Mouse (Mus musculus) hindlimb bud, embryonic 11.5 days (tissue): Measurements from ENCODE around the gene Cacna1h.

Experiments used
- DNase-seq: peaks from one replicate; pipeline ENCODE4 v3.0.0-alpha.2; 2012; ENCODE audit warnings: low read depth, low spot score; ENCODE audit errors: extremely low spot score

Gene Cacna1h

GRCm38 (mm10) chr17:25447865-25448264 is 14.3 kb upstream of the Cacna1h start:
- no peak for DNase-seq

- DNase-seq, result no peak
These were observed 12.3 kb upstream of the Cacna1h start for GRCm38 (mm10) chr17:25445841-25446240.

DNA sequence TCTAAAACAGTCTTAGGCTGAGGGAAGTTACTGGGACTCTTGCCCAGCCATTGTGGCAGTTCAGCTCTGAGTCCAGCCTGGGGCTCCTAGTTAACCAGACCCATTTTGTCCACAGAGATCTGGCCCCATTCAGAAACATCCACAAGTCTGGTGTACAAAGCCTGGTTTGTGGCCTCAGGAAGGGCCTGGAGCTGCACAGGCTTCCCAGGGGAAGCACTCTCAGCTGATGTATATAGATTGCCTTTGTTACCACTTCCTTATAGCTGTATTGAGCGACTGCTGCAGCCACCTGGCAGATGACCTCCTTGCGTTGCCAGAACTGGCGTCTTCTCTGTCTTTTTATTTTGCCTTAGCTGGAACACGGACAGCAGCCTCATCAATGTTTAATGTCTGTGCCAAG is 11.5 kb upstream of the Cacna1h start:
- DNase-seq, result no peak

GRCm38 (mm10) chr17:25442889-25443288 is 9.3 kb upstream of the Cacna1h start:
- no peak for DNase-seq

DNA sequence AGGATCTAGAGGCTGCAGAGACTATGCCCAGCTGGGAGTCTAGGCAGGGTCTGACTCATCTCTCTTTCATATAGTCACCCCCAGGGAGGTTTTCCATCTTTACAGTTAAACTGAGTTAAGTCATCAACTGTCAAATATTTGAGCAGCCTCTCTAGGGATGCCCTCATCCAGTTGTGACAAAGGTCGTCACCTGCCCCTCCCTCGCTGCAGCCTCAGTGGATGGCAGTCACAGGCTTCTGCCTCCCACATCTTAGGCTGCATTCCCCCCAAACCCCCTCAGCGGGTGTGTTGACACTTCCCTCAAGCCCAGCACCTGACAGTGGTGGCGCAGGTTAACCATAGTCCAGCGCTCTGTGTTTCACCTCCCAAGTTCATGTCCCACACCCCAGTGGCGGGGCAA is 7.8 kb upstream of the Cacna1h start:
- no peak for DNase-seq

DNA sequence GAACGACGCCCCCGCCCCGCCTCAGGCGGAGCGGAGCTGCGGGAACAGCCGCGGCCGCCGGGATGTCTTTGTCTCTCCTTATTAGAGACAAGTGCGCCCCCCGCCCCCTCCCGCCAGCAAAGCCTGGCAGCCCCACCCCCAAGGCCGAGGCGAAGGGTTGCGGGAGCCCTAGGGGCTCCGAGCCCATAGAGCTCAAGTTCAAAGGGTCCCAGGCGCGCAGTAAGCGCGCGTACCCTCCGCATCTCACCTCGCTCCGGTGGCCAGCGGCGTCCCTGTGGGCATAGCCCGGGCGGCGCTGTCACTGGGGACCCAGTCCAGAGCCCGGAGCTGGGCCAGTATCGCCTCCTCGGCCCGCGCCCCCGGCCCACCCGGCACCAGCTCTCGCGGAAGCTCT is 363 bp downstream of the Cacna1h start:
- no peak for DNase-seq

- no peak for DNase-seq
These were observed 976 bp downstream of the Cacna1h start for GRCm38 (mm10) chr17:25432433-25433181.

GRCm38 (mm10) chr17:25430534-25430933 is 3.0 kb downstream of the Cacna1h start:
- no peak for DNase-seq

GRCm38 (mm10) chr17:25429886-25430285 is 3.7 kb downstream of the Cacna1h start:
- no peak for DNase-seq

GRCm38 (mm10) chr17:25429240-25429639 is 4.3 kb downstream of the Cacna1h start:
- no peak for DNase-seq

- DNase-seq, result no peak
These were observed 6.1 kb downstream of the Cacna1h start for GRCm38 (mm10) chr17:25427441-25427840.

DNA sequence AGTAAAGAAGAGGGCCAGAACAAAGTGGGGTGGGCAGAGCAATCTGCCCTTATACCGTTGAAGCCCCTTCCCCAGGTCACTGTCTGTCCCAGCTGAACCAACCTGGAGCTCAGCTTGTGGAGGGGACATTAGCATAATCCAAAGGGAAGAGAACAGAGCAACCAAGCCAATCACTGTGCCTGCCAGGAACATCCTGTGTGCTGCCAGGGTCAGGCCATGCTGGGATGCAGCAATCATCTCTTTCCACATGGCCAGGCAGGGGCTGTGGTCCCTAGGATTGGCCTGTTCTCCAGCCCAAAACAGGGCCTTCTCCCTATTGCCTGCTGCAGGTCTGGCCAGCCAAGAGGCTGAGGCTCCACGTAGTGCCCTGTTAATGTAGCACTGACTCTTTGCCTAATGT is 7.6 kb downstream of the Cacna1h start:
- no peak for DNase-seq

- no peak for DNase-seq
These were observed 9.0 kb downstream of the Cacna1h start for GRCm38 (mm10) chr17:25424526-25425080.

DNA sequence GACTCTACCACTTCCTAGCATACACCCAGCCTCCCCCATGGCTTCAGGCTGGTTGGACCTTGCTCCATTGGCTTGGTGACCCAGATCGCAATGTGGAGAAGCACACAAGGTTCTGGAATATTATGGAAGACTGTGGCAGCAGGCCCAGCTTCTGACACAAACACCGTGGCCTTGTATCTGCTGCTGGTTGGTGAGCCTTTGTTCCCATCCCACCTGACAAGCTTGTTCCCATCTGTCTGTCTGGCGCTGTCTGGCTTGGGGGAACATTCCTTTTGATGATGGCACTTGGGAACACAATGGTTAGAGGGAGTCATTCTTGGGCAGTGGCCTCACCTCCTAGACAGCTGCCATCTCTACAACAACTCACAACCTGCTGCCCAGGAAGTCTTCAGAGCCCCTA is 12.6 kb downstream of the Cacna1h start:
- no peak for DNase-seq

DNA sequence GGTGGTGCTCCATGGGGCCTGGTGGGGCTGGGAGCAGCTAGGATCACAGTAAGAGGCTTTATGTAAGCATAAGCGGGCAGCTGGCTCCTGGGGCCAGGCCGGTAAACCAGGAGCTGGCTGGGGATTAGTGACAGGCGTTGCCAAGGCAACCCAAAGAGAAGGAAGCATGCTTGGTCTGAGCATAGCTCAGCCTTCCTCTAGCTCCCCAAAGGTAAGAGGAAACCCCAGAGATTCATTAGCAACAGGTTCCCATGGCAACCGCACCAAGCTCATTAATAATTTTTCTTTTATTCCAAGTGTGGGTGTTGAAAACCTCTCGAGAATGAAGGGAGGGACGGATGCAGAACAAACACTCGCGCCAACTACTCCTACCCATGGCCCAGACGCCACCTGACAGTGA is 14.7 kb downstream of the Cacna1h start:
- DNase-seq, result no peak

DNA sequence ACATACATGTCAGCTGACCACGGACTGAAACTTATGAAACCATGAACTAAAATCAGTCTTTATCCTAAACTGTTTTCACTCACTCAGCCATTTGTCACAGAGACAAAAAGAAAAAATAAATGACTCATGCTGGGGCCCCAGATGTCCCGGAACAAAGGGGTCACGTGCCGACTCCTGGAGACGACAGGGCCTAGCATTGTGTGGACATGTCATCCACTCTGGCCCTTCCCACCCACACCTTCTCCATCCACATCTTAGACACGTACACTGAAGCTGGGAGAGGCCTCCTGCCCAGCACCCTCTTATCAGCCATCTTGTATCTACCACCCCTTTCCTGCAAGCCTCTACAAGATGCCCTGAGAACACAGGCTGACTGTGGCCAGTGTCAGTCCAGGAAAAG is 15.6 kb downstream of the Cacna1h start:
- no peak for DNase-seq

- no peak for DNase-seq
These were observed 17.4 kb downstream of the Cacna1h start for GRCm38 (mm10) chr17:25416219-25416618.

DNA sequence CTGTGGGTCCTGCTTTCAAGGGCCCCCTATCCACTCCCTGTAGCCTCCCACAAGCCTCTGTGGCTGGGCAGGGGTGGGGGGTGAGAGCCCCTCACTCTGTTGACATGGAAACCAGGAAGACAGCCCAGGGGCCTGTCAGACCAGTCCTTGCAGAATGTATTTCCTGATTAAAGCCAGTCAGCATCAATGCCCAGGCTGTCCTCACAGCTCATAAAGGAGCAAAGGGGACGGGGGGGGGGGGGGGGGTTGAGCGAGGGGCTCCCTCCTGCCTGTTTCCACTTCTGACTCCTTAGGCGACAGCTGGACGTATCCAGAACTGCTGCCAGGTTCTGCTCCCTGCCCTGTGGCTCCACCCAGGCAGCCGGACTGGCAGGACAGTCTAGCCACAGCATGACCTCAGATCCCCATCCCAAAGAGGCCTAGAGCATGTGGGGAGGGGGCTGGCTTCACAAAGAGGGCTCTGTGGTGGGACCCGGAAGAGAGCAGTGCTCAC is 18.1 kb downstream of the Cacna1h start:
- DNase-seq, result no peak

- DNase-seq, result no peak
These were observed 18.7 kb downstream of the Cacna1h start for GRCm38 (mm10) chr17:25414917-25415316.

- no peak for DNase-seq
These were observed 19.4 kb downstream of the Cacna1h start for GRCm38 (mm10) chr17:25414209-25414608.

GRCm38 (mm10) chr17:25411251-25411650 is 22.3 kb downstream of the Cacna1h start:
- DNase-seq, result no peak

DNA sequence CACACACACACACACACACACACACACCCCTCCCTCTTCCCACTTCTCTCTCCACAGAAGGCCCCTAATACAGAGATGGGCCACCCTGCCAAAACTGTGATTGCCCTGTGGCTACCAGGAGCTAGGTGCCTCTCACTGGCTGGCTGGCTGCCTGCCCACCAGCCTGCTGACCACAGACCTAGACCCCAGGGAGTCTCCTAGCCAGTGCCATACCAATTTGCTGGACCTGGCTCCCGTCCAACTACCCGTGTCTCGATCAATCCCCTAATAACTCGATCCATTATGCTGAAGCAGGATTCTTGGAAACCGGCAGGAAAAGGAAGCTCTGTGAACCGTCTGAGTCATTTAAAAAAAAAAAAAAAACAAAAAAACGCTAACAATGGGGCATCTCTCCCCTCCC is 22.8 kb downstream of the Cacna1h start:
- no peak for DNase-seq

DNA sequence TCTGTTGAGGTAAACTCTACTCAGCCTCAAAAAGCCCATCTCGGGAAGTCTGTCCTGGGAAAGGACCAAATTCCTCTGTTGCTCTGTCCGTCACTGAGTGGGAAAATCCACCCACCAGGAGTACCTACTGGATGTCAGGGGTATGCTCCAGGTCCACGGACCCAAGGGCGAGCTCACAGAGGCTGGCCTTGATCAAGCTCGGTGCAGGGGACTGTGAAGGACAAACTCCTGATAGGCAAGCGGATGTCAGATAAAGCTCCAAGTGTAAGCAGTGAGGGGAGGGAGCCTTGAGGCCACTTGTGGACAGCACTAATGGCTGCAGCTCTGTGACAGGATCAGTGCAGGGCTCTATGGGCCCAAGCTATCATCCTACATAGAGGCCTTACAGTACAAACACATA is 23.4 kb downstream of the Cacna1h start:
- DNase-seq, result no peak
